Mouse (Mus musculus) right cerebral cortex, postnatal 14 days (tissue): Measurements from ENCODE around the gene Sult6b1.

ENCODE experiments used
- DNase-seq: peaks from one replicate; pipeline ENCODE4 v3.0.0; 2022

Gene Sult6b1

GRCm38 (mm10) chr17:78883291-78883690, 23.5 kb downstream of the Sult6b1 start:
- DNase-seq: no peak

GRCm38 (mm10) chr17:78882401-78883112, 24.2 kb downstream of the Sult6b1 start, which contains the start of gene Eif2ak2:
Gene Eif2ak2, minus strand, starts transcription at chr17:78882573.
- peak; percentile 51 for DNase-seq

- no peak for DNase-seq
Measured at GRCm38 (mm10) chr17:78881878-78882304, 24.9 kb downstream of the Sult6b1 start.

- DNase-seq: no peak
Measured at GRCm38 (mm10) chr17:78873886-78874285, 32.9 kb downstream of the Sult6b1 start.

- no peak for DNase-seq
Measured at GRCm38 (mm10) chr17:78856243-78856642, 50.5 kb downstream of the Sult6b1 start.

GRCm38 (mm10) chr17:78842271-78842928, 64.4 kb downstream of the Sult6b1 start:
- no peak for DNase-seq

- no peak for DNase-seq
Measured at GRCm38 (mm10) chr17:78836056-78836455, 70.7 kb downstream of the Sult6b1 start.

- peak; percentile 99 for DNase-seq
Measured at GRCm38 (mm10) chr17:78834856-78835835, 71.6 kb downstream of the Sult6b1 start, which contains the start of the genes Heatr5b and Gpatch11. Gene Heatr5b, minus strand, starts transcription at chr17:78835364. Gene Gpatch11, plus strand, starts transcription at chr17:78835567.
